Mouse (Mus musculus) heart, embryonic 11.5 days (tissue): Measurements from ENCODE around the gene Zfp385a. TPM values are rescaled to one million over a fixed set of nuclear protein-coding genes. Genes with fewer than 3 reads are reported as not detected.

Source experiments
- ATAC-seq: fragments of 200-750 bp; cut with Nextera tagmentation; replicated peaks from 2 replicates; pipeline ENCODE4 v1.8.0; 2017; ENCODE audit warnings: moderate library complexity; ENCODE audit not compliant: insufficient number of reproducible peaks, low FRiP score, low TSS enrichment
- H3K27ac ChIP-seq: fragments of 300-500 bp; sonication (generic); 2 replicates; pipeline ENCODE4 v1.5.1; 2014; ENCODE audit warnings: mild to moderate bottlenecking, low read depth, low read length
- H3K27me3 ChIP-seq: fragments of 300-500 bp; sonication (generic); 2 replicates; pipeline ENCODE4 v1.6.1; 2014; ENCODE audit warnings: mild to moderate bottlenecking, low read length, mixed read lengths; ENCODE audit not compliant: control insufficient read depth, insufficient read depth
- H3K36me3 ChIP-seq: fragments of 300-500 bp; sonication (generic); 2 replicates; pipeline ENCODE4 v1.6.1; 2014; ENCODE audit warnings: mild to moderate bottlenecking, low read length, moderate library complexity, mixed read lengths; ENCODE audit not compliant: control insufficient read depth, insufficient read depth
- H3K4me1 ChIP-seq: fragments of 300-500 bp; sonication (generic); 2 replicates; pipeline ENCODE4 v1.6.1; 2014; ENCODE audit warnings: low read length; ENCODE audit not compliant: control insufficient read depth, insufficient read depth
- H3K4me2 ChIP-seq: fragments of 300-500 bp; sonication (generic); 2 replicates; pipeline ENCODE4 v1.6.1; 2014; ENCODE audit warnings: mild to moderate bottlenecking, moderate library complexity
- H3K4me3 ChIP-seq: fragments of 300-500 bp; sonication (generic); 2 replicates; pipeline ENCODE4 v1.5.1; 2014; ENCODE audit warnings: low read depth, low read length
- H3K9ac ChIP-seq: fragments of 300-500 bp; sonication (generic); 2 replicates; pipeline ENCODE4 v1.6.1; 2014; ENCODE audit warnings: mild to moderate bottlenecking, low read depth, low read length, moderate library complexity
- H3K9me3 ChIP-seq: fragments of 300-500 bp; sonication (generic); replicated peaks from 2 replicates; pipeline ENCODE4 v1.6.1; 2016; ENCODE audit warnings: low read length; ENCODE audit not compliant: control insufficient read depth
- WGBS: fragments of 180-500 bp; shearing (Covaris S2); extraction: QIAGEN DNeasy Blood & Tissue Kit; methylation state at CpG from one replicate; pipeline ENCODE4 v1.1.7; 2014; ENCODE audit not compliant: insufficient replicate concordance; 5-methylcytosine and 5-hydroxymethylcytosine counted together
- polyA plus RNA-seq: library from polyadenylated mRNA; unstranded; fragments of >200 nt; fragmentation: Nextera tagmentation; extraction: Ambion mirVana; gene quantifications from 2 replicates; pipeline ENCODE4 v1.2.1, GENCODE M21; 2014

Zfp385a gene
- polyA plus RNA-seq, 1 experiment from 2014 or later, result 11.6 TPM

DNA sequence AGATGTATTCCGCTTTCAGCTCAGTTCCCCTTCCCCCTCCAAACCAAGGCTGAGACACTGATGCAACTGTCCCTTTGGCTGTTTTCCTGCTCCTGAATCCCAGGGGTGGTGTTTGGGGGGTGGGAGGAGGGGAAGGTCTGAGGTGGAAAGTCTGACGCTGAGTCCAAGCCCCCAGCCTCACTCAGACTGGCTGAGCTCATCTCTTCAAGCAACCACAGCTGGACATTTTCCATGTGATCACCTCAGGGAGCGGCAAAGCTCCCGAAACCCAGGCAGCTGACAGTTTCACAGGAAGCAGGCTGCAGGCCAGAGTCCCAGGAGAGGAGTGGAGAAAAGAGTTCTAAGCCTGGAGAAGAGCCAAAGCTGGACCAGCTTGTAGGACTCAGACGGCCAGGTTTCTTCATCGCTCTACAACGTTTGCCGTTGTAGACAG, 37.0 kb upstream of the Zfp385a start:
- H3K36me3 ChIP-seq, result no peaks in the 10 kb centered on the region
- H3K9me3 ChIP-seq, result no peaks in the 10 kb centered on the region
- no peaks in the 10 kb centered on the region for H3K27me3 ChIP-seq
- H3K4me1 ChIP-seq, result peaks cover 29% of the 10 kb centered on the region
- H3K9ac ChIP-seq, result no peak overlapping the region
- no peak overlapping the region for H3K4me3 ChIP-seq
- ATAC-seq, result 0 out of 2 replicates have a peak, but pooled peaks have one; percentile 53
- H3K4me2 ChIP-seq, result no peak overlapping the region
- peak overlapping the region; percentile 59 for H3K27ac ChIP-seq
- WGBS, result 33% methylated on average over 8 of the region's 8 CpGs

DNA sequence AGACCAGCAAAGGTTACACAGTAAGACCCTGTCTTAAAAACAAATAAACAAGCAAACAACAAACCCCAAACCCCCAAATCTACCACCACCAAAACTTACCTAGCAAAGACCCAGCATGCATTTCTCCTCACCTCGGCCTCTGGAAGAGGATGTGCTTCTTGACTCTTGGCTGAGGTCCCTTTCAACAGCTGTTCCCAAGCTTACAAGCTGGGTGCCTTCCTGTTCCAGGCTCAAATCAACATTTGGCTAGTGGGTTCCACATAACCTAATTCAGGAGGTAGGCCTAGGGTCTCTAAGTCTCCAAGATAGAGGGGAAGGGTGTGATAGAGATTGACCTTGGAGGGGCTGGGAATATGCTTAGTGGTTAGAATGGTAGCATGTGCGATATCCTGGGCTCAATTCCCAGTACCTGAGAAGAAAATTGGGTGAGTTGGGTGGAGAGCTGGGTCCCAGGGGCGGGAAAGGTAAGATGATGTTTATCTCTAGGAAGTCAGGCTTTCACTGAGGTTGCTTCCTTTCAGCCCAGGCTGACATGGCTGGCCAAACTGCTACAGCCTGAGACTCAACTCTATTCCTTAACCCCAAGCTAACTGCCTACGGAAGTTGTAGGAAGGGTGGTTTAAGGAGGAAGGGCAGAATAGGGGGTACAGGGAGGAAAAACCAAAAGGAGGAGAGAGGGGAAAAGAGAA, 35.4 kb upstream of the Zfp385a start:
- no peak for ATAC-seq
- 81% methylated on average over 4 of the region's 4 CpGs for WGBS
- Histone ChIP-seq H3K27ac (no peak overlapping the region), H3K9me3 (no peaks in the 10 kb centered on the region), H3K4me1 (peaks cover 41% of the 10 kb centered on the region), H3K27me3 (no peaks in the 10 kb centered on the region), H3K4me2 (no peak overlapping the region), H3K36me3 (no peaks in the 10 kb centered on the region), H3K4me3 (no peak overlapping the region), H3K9ac (no peak overlapping the region)

DNA sequence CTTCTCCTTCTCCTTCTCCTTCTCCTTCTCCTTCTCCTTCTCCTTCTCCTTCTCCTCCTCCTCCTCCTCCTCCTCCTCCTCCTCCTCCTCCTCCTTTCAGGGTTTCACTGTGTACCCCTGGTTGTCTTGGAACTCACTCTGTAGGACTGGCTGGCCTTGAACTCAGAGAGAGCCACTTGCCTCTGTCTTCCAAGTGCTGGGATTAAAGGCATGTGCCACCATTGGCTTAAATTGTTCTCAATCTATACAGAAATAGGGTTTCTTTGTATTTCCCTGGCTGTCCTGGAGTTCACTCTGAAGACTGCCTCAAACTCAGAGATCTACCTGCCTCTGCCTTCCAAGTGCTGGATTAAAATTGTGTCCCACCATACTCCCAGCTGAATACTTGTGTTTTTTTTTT, 32.6 kb upstream of the Zfp385a start:
- peaks cover 31% of the 10 kb centered on the region for H3K4me1 ChIP-seq
- no peaks in the 10 kb centered on the region for H3K36me3 ChIP-seq
- ATAC-seq, result no peak
- H3K4me3 ChIP-seq, result no peak overlapping the region
- no peaks in the 10 kb centered on the region for H3K9me3 ChIP-seq
- no peak overlapping the region for H3K9ac ChIP-seq
- no peak overlapping the region for H3K4me2 ChIP-seq
- H3K27me3 ChIP-seq, result no peaks in the 10 kb centered on the region
- H3K27ac ChIP-seq, result no peak overlapping the region

DNA sequence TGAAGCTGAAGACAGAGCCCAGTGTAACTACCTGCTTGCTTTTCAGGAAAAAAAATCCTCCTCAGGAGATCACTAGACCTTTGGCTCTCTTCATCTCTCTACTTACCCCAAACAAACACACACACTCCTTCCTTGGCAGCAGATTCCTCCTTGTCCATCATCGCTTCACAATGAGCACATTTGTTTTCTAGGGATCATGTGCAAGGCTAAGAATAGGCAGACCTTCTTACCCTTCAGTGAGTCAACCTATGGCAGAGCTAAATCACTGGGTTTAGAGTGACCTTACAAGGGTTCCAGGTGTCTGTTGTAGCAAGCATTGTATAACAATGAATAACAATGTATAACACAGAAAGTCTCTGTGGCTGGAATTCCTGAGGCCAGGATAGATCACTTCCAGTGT, 31.8 kb upstream of the Zfp385a start:
- ATAC-seq, result no peak
- 67% methylated on average over 1 of the region's 1 CpGs for WGBS

DNA sequence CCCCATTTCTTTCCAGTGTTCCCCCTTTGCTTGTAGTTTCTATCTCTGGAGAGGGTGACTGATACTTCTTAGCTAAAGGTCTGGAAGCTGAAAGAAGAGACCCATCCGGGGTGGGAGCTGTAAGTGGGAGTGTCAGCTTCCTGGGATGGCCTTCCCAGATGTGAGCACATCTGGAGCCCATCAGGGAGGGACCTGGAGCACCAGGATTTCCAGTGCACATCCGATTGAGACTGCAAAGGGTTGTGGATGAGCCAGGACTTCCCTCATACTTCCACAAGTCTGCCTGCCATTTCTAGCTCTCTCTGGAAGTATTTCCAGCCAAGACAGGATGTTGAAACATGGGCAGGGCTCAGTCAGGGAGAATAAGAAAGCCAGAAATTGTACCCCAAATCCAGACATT, 31.3 kb upstream of the Zfp385a start:
- no peak for ATAC-seq
- H3K9ac ChIP-seq, result no peak overlapping the region
- no peaks in the 10 kb centered on the region for H3K36me3 ChIP-seq
- WGBS, result 26% methylated on average over 2 of the region's 2 CpGs
- H3K4me2 ChIP-seq, result no peak overlapping the region
- H3K4me1 ChIP-seq, result peaks cover 29% of the 10 kb centered on the region
- no peak overlapping the region for H3K4me3 ChIP-seq
- no peaks in the 10 kb centered on the region for H3K9me3 ChIP-seq
- no peaks in the 10 kb centered on the region for H3K27me3 ChIP-seq
- no peak overlapping the region for H3K27ac ChIP-seq

More for the DNA sequence above, 31.8 kb upstream of the Zfp385a start:
- Histone ChIP-seq H3K27ac (no peak overlapping the region), H3K9me3 (no peaks in the 10 kb centered on the region), H3K27me3 (no peaks in the 10 kb centered on the region), H3K4me1 (peaks cover 30% of the 10 kb centered on the region), H3K36me3 (no peaks in the 10 kb centered on the region), H3K4me2 (no peak overlapping the region), H3K4me3 (no peak overlapping the region), H3K9ac (no peak overlapping the region)

DNA sequence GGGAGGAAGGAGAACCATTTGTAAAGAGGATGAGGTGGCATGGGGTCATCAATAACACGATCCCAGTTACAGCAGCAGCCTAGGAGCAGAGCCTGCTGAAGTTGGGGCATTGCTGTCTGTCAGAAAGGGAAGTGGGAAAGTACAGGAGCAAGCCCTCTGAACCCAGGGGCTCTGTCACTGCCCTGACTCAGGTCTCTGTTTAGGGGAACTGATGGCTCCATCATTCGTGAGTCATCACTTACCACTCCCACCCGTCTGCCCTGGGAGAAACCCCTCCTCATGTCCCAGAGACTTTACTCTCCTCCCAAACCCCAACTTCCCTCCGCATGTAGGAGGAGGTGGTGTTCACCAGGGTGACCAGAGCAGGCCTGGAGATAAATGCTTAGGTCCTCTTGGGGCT, 30.6 kb upstream of the Zfp385a start:
- Histone ChIP-seq H3K36me3 (no peaks in the 10 kb centered on the region), H3K27me3 (no peaks in the 10 kb centered on the region), H3K27ac (no peak overlapping the region), H3K4me2 (no peak overlapping the region), H3K9me3 (no peaks in the 10 kb centered on the region), H3K4me1 (peaks cover 29% of the 10 kb centered on the region), H3K4me3 (no peak overlapping the region), H3K9ac (no peak overlapping the region)
- ATAC-seq, result no peak
- WGBS, result 20% methylated on average over 4 of the region's 4 CpGs

DNA sequence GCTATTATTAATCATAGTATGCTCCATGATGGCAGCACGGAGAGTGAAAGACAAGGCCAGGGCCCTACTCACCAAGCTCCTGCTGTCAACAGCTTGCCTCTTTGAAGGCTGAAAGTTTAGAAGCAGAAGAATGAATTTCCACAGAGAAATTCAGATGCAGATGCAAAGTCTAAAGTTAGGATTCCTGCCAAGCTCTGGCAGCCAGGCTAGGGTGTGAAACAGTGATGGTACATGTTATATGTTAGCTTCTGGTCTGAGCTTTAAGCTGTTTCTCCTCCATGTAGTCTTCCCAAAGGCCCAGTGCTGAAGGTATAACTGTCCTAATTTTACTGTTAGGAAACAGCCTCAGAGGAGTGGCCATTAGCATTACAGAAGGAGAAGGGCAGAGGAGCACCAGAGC, 29.2 kb upstream of the Zfp385a start:
- peaks cover 37% of the 10 kb centered on the region for H3K4me1 ChIP-seq
- H3K36me3 ChIP-seq, result no peaks in the 10 kb centered on the region
- no peak overlapping the region for H3K4me3 ChIP-seq
- H3K27ac ChIP-seq, result no peak overlapping the region
- no peak for ATAC-seq
- no peak overlapping the region for H3K9ac ChIP-seq
- WGBS, result 57% methylated on average over 1 of the region's 1 CpGs
- no peaks in the 10 kb centered on the region for H3K9me3 ChIP-seq
- no peaks in the 10 kb centered on the region for H3K27me3 ChIP-seq
- no peak overlapping the region for H3K4me2 ChIP-seq

DNA sequence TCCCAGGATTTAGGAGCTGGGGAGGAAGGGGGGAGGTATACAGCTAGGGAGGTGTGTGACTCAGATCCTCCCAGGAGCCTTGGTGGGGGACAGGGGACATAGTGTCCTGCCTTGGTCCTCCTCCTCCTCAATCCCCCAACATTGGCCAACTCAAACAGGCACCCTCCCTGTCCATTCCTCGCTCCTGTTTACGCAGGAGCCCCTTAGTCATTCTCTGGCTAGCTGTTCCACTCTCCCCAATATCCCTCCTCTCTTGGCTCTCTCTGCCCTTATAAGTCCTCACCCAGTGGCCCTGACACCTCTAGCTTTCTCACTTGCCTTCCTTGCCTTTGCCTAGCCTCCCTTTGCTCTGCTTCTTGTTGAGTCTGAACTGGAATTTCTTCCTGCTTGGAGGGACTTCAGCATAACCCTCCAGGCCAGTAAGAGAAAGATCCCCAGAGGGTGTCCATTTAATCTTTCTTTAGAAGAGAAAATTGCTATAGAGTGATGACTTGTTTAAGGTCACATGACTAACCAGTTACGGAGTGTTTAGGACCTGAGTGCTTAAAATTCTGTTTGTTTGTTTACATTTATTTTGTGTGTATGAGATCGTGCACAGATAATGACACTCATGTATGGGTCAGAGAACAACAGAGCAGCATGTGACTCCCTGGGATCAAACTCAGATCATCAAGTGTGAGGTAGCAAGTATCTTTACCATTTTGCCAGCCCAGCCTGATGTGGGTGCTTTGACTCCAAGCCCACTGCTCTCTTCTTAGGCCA, 28.5 kb upstream of the Zfp385a start:
- no peak overlapping the region; the same call in 1 of the 2 replicates for H3K4me2 ChIP-seq
- H3K4me1 ChIP-seq, result peaks cover 42% of the 10 kb centered on the region
- H3K9me3 ChIP-seq, result no peaks in the 10 kb centered on the region
- H3K27me3 ChIP-seq, result no peaks in the 10 kb centered on the region
- H3K27ac ChIP-seq, result no peak overlapping the region
- no peak overlapping the region for H3K4me3 ChIP-seq
- no peak overlapping the region for H3K9ac ChIP-seq
- no peaks in the 10 kb centered on the region for H3K36me3 ChIP-seq
- ATAC-seq, result no peak
- 79% methylated on average over 4 of the region's 4 CpGs for WGBS
